Mouse (Mus musculus): Measurements from ENCODE around the gene Ppm1h. TPM values are rescaled to one million over a fixed set of nuclear protein-coding genes. Genes with fewer than 3 reads are reported as not detected.
A peak's percentile ranks its signal among the peaks of the same experiment; 100 is the strongest.

The Ppm1h gene
- polyA plus RNA-seq, 1 experiment from 2014 or later: 8.8 TPM

GRCm38 (mm10) chr10:122734521-122734920, 56.0 kb downstream of the Ppm1h start:
- H3K4me2 ChIP-seq (ENCODE audit: low read length): no peak overlapping the region
- no peaks in the 10 kb centered on the region for H3K27me3 ChIP-seq (replicated peaks; ENCODE audit: control insufficient read depth, insufficient read depth, low read length)
- whole genome bisulfite sequencing: 90% methylated on average over 4 of the region's 4 CpGs
- no peaks in the 10 kb centered on the region for H3K36me3 ChIP-seq (ENCODE audit: control insufficient read depth, insufficient read depth, low read length)
- no peak for DNase-seq (ENCODE audit: low spot score)
- no peaks in the 10 kb centered on the region for H3K9me3 ChIP-seq (replicated peaks; ENCODE audit: control insufficient read depth, low read length)
- H3K4me3 ChIP-seq (ENCODE audit: low read depth, low read length): no peak overlapping the region
- no peak for ATAC-seq
- no peak overlapping the region for H3K27ac ChIP-seq (ENCODE audit: low read depth, low read length)
- H3K4me1 ChIP-seq (ENCODE audit: control insufficient read depth, insufficient read depth, low read length): no peaks in the 10 kb centered on the region
- H3K9ac ChIP-seq (ENCODE audit: low read length): no peak overlapping the region

DNA sequence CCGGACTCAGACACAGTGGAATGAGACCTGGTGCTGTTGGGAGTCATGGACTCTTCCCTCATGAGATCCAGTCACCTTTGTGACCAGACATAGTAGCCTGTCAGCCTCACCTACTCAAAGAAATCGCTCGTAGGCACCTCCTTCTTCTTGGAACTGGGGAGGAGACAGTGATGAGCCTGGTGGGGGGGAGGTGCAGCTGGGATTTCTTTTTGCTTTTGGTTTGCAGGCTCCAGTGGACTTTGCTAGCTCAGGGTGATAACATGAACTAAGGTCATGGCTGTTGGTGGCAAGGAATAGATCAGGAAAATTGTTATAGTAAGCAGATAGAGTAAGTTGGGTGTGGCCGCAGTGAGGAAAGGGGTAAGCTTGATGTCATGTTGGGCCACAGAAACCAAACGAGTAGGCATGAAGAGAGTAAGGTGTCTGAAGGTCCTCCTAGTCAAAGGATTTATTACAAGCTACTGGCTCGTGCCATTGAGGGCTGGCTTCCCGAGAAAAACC, 56.8 kb downstream of the Ppm1h start:
- no peaks in the 10 kb centered on the region for H3K4me1 ChIP-seq (ENCODE audit: control insufficient read depth, insufficient read depth, low read length)

GRCm38 (mm10) chr10:122736835-122737234, 58.3 kb downstream of the Ppm1h start:
- Histone ChIP-seq H3K4me2 (ENCODE audit: low read length) (no peak overlapping the region), H3K27ac (ENCODE audit: low read depth, low read length) (no peak overlapping the region), H3K4me3 (ENCODE audit: low read depth, low read length) (no peak overlapping the region), H3K4me1 (ENCODE audit: control insufficient read depth, insufficient read depth, low read length) (no peaks in the 10 kb centered on the region), H3K9me3 (replicated peaks; ENCODE audit: control insufficient read depth, low read length) (no peaks in the 10 kb centered on the region), H3K9ac (ENCODE audit: low read length) (no peak overlapping the region), H3K27me3 (replicated peaks; ENCODE audit: control insufficient read depth, insufficient read depth, low read length) (no peaks in the 10 kb centered on the region), H3K36me3 (ENCODE audit: control insufficient read depth, insufficient read depth, low read length) (no peaks in the 10 kb centered on the region)
- ATAC-seq: no peak
- 92% methylated on average over 4 of the region's 4 CpGs for WGBS
- no peak for DNase-seq (ENCODE audit: low spot score)

More for the DNA sequence above, 56.8 kb downstream of the Ppm1h start:
- no peak overlapping the region for H3K9ac ChIP-seq (ENCODE audit: low read length)
- H3K9me3 ChIP-seq (replicated peaks; ENCODE audit: control insufficient read depth, low read length): no peaks in the 10 kb centered on the region
- WGBS: 93% methylated on average over 7 of the region's 7 CpGs
- no peak overlapping the region for H3K27ac ChIP-seq (ENCODE audit: low read depth, low read length)
- H3K36me3 ChIP-seq (ENCODE audit: control insufficient read depth, insufficient read depth, low read length): no peaks in the 10 kb centered on the region
- no peak overlapping the region for H3K4me3 ChIP-seq (ENCODE audit: low read depth, low read length)
- H3K4me2 ChIP-seq (ENCODE audit: low read length): no peak overlapping the region
- H3K27me3 ChIP-seq (replicated peaks; ENCODE audit: control insufficient read depth, insufficient read depth, low read length): no peaks in the 10 kb centered on the region
- no peak for DNase-seq (ENCODE audit: low spot score)
- ATAC-seq: no peak

DNA sequence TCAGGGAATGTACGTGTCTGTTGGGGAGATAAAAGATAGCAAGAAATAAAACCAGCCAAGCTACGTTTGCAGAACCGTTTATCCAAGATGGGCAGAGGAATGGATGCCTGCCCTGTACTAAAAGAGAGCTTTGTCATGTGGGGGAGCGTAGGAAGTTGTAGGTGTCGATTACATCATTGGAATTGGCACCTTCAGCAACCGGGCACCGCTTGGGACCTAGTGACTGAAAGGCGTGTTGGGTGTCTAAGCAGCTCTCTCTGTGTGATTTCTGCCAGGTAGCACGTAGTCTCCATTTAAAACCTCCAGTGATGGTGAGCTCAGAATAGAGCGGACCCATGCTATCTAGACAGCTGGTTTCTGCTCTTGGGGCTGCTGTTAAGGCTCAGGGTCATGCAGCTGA, 60.0 kb downstream of the Ppm1h start:
- no peak for DNase-seq (ENCODE audit: low spot score)
- H3K36me3 ChIP-seq (ENCODE audit: control insufficient read depth, insufficient read depth, low read length): no peaks in the 10 kb centered on the region
- no peaks in the 10 kb centered on the region for H3K9me3 ChIP-seq (replicated peaks; ENCODE audit: control insufficient read depth, low read length)
- 90% methylated on average over 10 of the region's 10 CpGs for WGBS
- H3K27ac ChIP-seq (ENCODE audit: low read depth, low read length): no peak overlapping the region
- H3K4me2 ChIP-seq (ENCODE audit: low read length): no peak overlapping the region
- no peak overlapping the region for H3K9ac ChIP-seq (ENCODE audit: low read length)
- no peaks in the 10 kb centered on the region for H3K4me1 ChIP-seq (ENCODE audit: control insufficient read depth, insufficient read depth, low read length)
- ATAC-seq: no peak
- no peak overlapping the region for H3K4me3 ChIP-seq (ENCODE audit: low read depth, low read length)
- no peaks in the 10 kb centered on the region for H3K27me3 ChIP-seq (replicated peaks; ENCODE audit: control insufficient read depth, insufficient read depth, low read length)

DNA sequence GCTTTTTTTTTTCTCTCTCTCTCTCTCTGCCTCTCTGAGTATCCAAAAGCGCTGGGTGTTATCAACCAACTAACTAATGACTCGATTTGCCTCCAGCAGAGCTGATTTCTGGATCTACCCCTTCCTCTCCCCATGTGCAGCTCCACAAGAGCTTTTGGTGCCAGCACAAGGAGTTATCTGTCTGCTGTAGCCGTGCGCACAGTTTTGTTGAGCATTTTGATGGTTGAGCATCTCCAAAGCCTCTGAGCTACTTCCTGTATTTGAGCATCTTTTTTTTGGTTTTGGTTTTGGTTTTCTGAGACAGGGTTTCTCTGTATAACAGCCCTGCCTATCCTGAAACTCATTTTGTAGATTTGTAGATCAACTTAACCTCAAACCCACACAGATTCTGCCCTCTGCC, 60.5 kb downstream of the Ppm1h start:
- no peak overlapping the region for H3K4me2 ChIP-seq (ENCODE audit: low read length)
- no peaks in the 10 kb centered on the region for H3K36me3 ChIP-seq (ENCODE audit: control insufficient read depth, insufficient read depth, low read length)
- 97% methylated on average over 4 of the region's 4 CpGs for WGBS
- DNase-seq (ENCODE audit: low spot score) (no peak), ATAC-seq (no peak)
- H3K9ac ChIP-seq (ENCODE audit: low read length): no peak overlapping the region
- H3K4me3 ChIP-seq (ENCODE audit: low read depth, low read length): no peak overlapping the region
- no peaks in the 10 kb centered on the region for H3K9me3 ChIP-seq (replicated peaks; ENCODE audit: control insufficient read depth, low read length)
- H3K4me1 ChIP-seq (ENCODE audit: control insufficient read depth, insufficient read depth, low read length): no peaks in the 10 kb centered on the region
- H3K27ac ChIP-seq (ENCODE audit: low read depth, low read length): no peak overlapping the region
- no peaks in the 10 kb centered on the region for H3K27me3 ChIP-seq (replicated peaks; ENCODE audit: control insufficient read depth, insufficient read depth, low read length)

- Histone ChIP-seq H3K9me3 (replicated peaks; ENCODE audit: control insufficient read depth, low read length) (no peaks in the 10 kb centered on the region), H3K36me3 (ENCODE audit: control insufficient read depth, insufficient read depth, low read length) (no peaks in the 10 kb centered on the region), H3K9ac (ENCODE audit: low read length) (no peak overlapping the region), H3K27ac (ENCODE audit: low read depth, low read length) (no peak overlapping the region), H3K4me3 (ENCODE audit: low read depth, low read length) (no peak overlapping the region), H3K4me2 (ENCODE audit: low read length) (no peak overlapping the region), H3K27me3 (replicated peaks; ENCODE audit: control insufficient read depth, insufficient read depth, low read length) (no peaks in the 10 kb centered on the region), H3K4me1 (ENCODE audit: control insufficient read depth, insufficient read depth, low read length) (no peaks in the 10 kb centered on the region)
- WGBS: 84% methylated on average over 4 of the region's 4 CpGs
- DNase-seq (ENCODE audit: low spot score) (no peak), ATAC-seq (no peak)
Observed at GRCm38 (mm10) chr10:122740117-122740516, 61.6 kb downstream of the Ppm1h start.

- 51% methylated on average over 7 of the region's 7 CpGs for WGBS
- no peak overlapping the region for H3K4me2 ChIP-seq (ENCODE audit: low read length)
Observed at GRCm38 (mm10) chr10:122741191-122741590, 62.6 kb downstream of the Ppm1h start.

GRCm38 (mm10) chr10:122742136-122742535, 63.6 kb downstream of the Ppm1h start:
- no peak for DNase-seq (ENCODE audit: low spot score)
- WGBS: 91% methylated on average over 2 of the region's 2 CpGs
- no peaks in the 10 kb centered on the region for H3K36me3 ChIP-seq (ENCODE audit: control insufficient read depth, insufficient read depth, low read length)

More at GRCm38 (mm10) chr10:122741191-122741590, 62.6 kb downstream of the Ppm1h start:
- Histone ChIP-seq H3K27me3 (replicated peaks; ENCODE audit: control insufficient read depth, insufficient read depth, low read length) (no peaks in the 10 kb centered on the region), H3K27ac (ENCODE audit: low read depth, low read length) (no peak overlapping the region), H3K4me1 (ENCODE audit: control insufficient read depth, insufficient read depth, low read length) (no peaks in the 10 kb centered on the region), H3K9ac (ENCODE audit: low read length) (no peak overlapping the region), H3K9me3 (replicated peaks; ENCODE audit: control insufficient read depth, low read length) (no peaks in the 10 kb centered on the region), H3K4me3 (ENCODE audit: low read depth, low read length) (no peak overlapping the region), H3K36me3 (ENCODE audit: control insufficient read depth, insufficient read depth, low read length) (no peaks in the 10 kb centered on the region)
- no peak for ATAC-seq
- DNase-seq (ENCODE audit: low spot score): peak; percentile 64

DNA sequence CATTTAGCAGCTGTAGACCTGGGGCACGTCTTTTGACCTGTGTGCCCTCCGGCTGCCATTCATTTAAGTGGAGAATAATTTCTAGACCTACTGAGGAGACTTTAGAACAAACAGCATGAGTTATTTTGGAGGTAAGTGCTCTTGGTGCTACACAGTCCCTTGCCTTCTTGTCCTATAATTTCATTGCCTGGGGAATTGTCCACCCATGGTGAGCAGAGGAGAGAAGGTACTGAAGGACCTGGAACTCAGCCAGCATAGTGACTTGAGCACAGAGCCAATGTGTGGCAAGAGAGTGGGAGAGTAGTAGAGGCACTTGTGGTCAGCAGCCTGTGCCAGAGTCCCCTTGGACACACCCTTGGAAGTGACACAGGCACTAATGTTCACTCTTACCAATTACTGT, 64.8 kb downstream of the Ppm1h start:
- Histone ChIP-seq H3K4me1 (ENCODE audit: control insufficient read depth, insufficient read depth, low read length) (no peaks in the 10 kb centered on the region), H3K4me3 (ENCODE audit: low read depth, low read length) (no peak overlapping the region), H3K27ac (ENCODE audit: low read depth, low read length) (no peak overlapping the region), H3K9me3 (replicated peaks; ENCODE audit: control insufficient read depth, low read length) (no peaks in the 10 kb centered on the region), H3K4me2 (ENCODE audit: low read length) (no peak overlapping the region), H3K36me3 (ENCODE audit: control insufficient read depth, insufficient read depth, low read length) (no peaks in the 10 kb centered on the region), H3K27me3 (replicated peaks; ENCODE audit: control insufficient read depth, insufficient read depth, low read length) (no peaks in the 10 kb centered on the region), H3K9ac (ENCODE audit: low read length) (no peak overlapping the region)
- no peak for DNase-seq (ENCODE audit: low spot score)
- no peak for ATAC-seq
- 89% methylated on average over 2 of the region's 2 CpGs for WGBS

More at GRCm38 (mm10) chr10:122742136-122742535, 63.6 kb downstream of the Ppm1h start:
- H3K9ac ChIP-seq (ENCODE audit: low read length): no peak overlapping the region
- H3K27me3 ChIP-seq (replicated peaks; ENCODE audit: control insufficient read depth, insufficient read depth, low read length): no peaks in the 10 kb centered on the region
- no peaks in the 10 kb centered on the region for H3K9me3 ChIP-seq (replicated peaks; ENCODE audit: control insufficient read depth, low read length)
- ATAC-seq: no peak
- H3K27ac ChIP-seq (ENCODE audit: low read depth, low read length): no peak overlapping the region
- H3K4me1 ChIP-seq (ENCODE audit: control insufficient read depth, insufficient read depth, low read length): no peaks in the 10 kb centered on the region
- no peak overlapping the region for H3K4me3 ChIP-seq (ENCODE audit: low read depth, low read length)
- H3K4me2 ChIP-seq (ENCODE audit: low read length): no peak overlapping the region
